Mouse (Mus musculus): Measurements from ENCODE around the gene Egfr. TPM values are rescaled to one million over a fixed set of nuclear protein-coding genes. Genes with fewer than 3 reads are reported as not detected.

Gene Egfr
- total and polyA plus RNA-seq, 3 experiments, result 0.26 TPM; not detected in 2

GRCm38 (mm10) chr11:16776967-16777366 is 25.0 kb downstream of the Egfr start:
- H3K4me1 ChIP-seq (ENCODE audit: control insufficient read depth in 1 of 2, insufficient read depth in 2 of 2), result peaks cover 8 to 12% of the 10 kb centered on the region in 2 experiments
- no peaks in the 10 kb centered on the region for H3K36me3 ChIP-seq (replicated peaks in 1 of 2; ENCODE audit: control insufficient read depth in 1 of 2, insufficient read depth in 1 of 2, low read length in 1 of 2)
- dilution Hi-C loops (cut with MboI; ENCODE audit: extremely low pct_ligation_motif_present, extremely low pct_unique_long_range_greater_than_20kb, low sequenced_read_pairs) (no loop called here), in situ Hi-C loops (cut with MboI; ENCODE audit: low pct_ligation_motif_present, low pct_unique_long_range_greater_than_20kb, low sequenced_read_pairs) (no loop called here)
- TF ChIP-seq MXI1 (IDR thresholded peaks at IDR 0.05; ENCODE audit: low read depth, low read length) (no peak), EP300 (IDR thresholded peaks at IDR 0.05; ENCODE audit: low read length) (no peak), IRF4 (IDR thresholded peaks at IDR 0.05; ENCODE audit: low read depth, low read length) (no peak), ZKSCAN1 (IDR thresholded peaks at IDR 0.05; ENCODE audit: borderline replicate concordance, low read depth, low read length) (no peak), NELFE (IDR thresholded peaks at IDR 0.05; ENCODE audit: low read depth, low read length) (no peak), NRF1 (IDR thresholded peaks at IDR 0.05; ENCODE audit: low read depth, low read length) (no peak), CTCF (conservative IDR thresholded peaks at IDR 0.05 in 1 of 2, IDR thresholded peaks at IDR 0.05 in 1 of 2; ENCODE audit: low read depth in 2 of 2, low read length in 2 of 2) (no peak), JUND (conservative IDR thresholded peaks at IDR 0.05; ENCODE audit: low read depth, low read length) (no peak), ZMIZ1 (IDR thresholded peaks at IDR 0.05; ENCODE audit: low read depth, low read length) (no peak), HCFC1 (IDR thresholded peaks at IDR 0.05; ENCODE audit: low read depth, low read length) (no peak), USF2 (conservative IDR thresholded peaks at IDR 0.05; ENCODE audit: low read depth, low read length) (no peak)
- H3K9me3 ChIP-seq (replicated peaks; ENCODE audit: low read length), result no peaks in the 10 kb centered on the region
- no peak overlapping the region for H3K4me3 ChIP-seq (replicated peaks in 1 of 3; ENCODE audit: low read depth in 2 of 3, low read length in 2 of 3, poor library complexity in 1 of 3)
- no peak overlapping the region for H3K9ac ChIP-seq (ENCODE audit: insufficient read depth, low read depth)
- H3K27ac ChIP-seq (ENCODE audit: insufficient read depth, low read depth), result no peak overlapping the region
- H3K27me3 ChIP-seq (replicated peaks), result no peaks in the 10 kb centered on the region
- DNase-seq (ENCODE audit: extremely low read depth), result no peak
- H3K4me2 ChIP-seq (ENCODE audit: insufficient read depth, low read depth, poor library complexity, severe bottlenecking), result no peak overlapping the region
- H3K79me2 ChIP-seq (replicated peaks; ENCODE audit: control insufficient read depth, extremely low read depth, insufficient read depth, poor library complexity, severe bottlenecking), result no peaks in the 10 kb centered on the region

GRCm38 (mm10) chr11:16781604-16782003 is 29.6 kb downstream of the Egfr start:
- H3K36me3 ChIP-seq (replicated peaks in 1 of 2; ENCODE audit: control insufficient read depth in 1 of 2, insufficient read depth in 1 of 2, low read length in 1 of 2), result no peaks in the 10 kb centered on the region
- no peak overlapping the region for H3K4me3 ChIP-seq (replicated peaks in 1 of 3; ENCODE audit: low read depth in 2 of 3, low read length in 2 of 3, poor library complexity in 1 of 3)
- no peak for DNase-seq (ENCODE audit: extremely low read depth)
- H3K27me3 ChIP-seq (replicated peaks), result no peaks in the 10 kb centered on the region
- peaks cover 0 to 6% of the 10 kb centered on the region in 2 experiments; a peak in 2 of 4 replicates for H3K4me1 ChIP-seq (ENCODE audit: control insufficient read depth in 1 of 2, insufficient read depth in 2 of 2)
- no peak overlapping the region for H3K27ac ChIP-seq (ENCODE audit: insufficient read depth, low read depth)
- no peaks in the 10 kb centered on the region for H3K79me2 ChIP-seq (replicated peaks; ENCODE audit: control insufficient read depth, extremely low read depth, insufficient read depth, poor library complexity, severe bottlenecking)
- TF ChIP-seq UBTF (IDR thresholded peaks at IDR 0.05; ENCODE audit: low read depth, low read length), result no peak
- no peak for TF ChIP-seq ZNF384 (IDR thresholded peaks at IDR 0.05; ENCODE audit: low read depth, low read length)
- in situ Hi-C loops (cut with MboI; ENCODE audit: low pct_ligation_motif_present, low pct_unique_long_range_greater_than_20kb, low sequenced_read_pairs) (no loop called here), dilution Hi-C loops (cut with MboI; ENCODE audit: extremely low pct_ligation_motif_present, extremely low pct_unique_long_range_greater_than_20kb, low sequenced_read_pairs) (no loop called here)
- H3K9me3 ChIP-seq (replicated peaks; ENCODE audit: low read length), result no peaks in the 10 kb centered on the region
- no peak overlapping the region for H3K9ac ChIP-seq (ENCODE audit: insufficient read depth, low read depth)
- no peak overlapping the region for H3K4me2 ChIP-seq (ENCODE audit: insufficient read depth, low read depth, poor library complexity, severe bottlenecking)

DNA sequence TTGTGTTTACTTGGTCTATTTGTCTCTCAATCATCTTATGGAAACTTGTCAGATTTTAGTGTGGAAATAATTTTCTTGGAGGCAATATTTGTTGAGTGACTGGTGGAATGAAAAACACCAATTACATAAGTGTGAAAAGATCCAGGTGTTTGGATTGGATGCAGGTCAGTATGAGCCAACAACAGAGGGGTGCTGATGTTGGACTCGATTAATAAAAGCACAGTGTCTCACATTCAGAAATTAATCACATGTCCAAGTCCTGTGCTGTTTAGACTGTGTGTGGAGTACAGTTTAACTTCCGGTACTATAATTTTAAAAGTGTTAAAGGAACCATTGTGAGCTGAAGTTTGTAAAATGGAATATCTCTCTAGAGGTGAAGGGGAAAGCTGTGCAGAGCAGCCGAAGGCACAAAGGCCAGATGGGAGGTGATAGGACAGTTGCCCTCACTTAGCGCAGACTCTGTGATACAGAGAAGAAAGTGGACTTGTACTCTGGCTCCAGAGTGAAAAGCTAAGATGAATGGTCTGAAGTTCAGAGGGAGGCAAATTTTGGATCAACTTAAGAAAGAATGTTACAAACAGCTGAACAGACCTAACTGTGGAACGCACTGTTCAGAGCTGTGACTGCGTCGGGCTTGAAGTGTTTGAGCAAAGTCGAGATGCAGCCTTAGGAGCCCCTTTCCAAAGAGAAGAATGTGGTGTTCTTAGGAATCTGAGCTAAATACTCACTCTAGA is 32.1 kb downstream of the Egfr start:
- no peak overlapping the region for H3K4me3 ChIP-seq (replicated peaks in 1 of 3; ENCODE audit: low read depth in 2 of 3, low read length in 2 of 3, poor library complexity in 1 of 3)
- dilution Hi-C loops (cut with MboI; ENCODE audit: extremely low pct_ligation_motif_present, extremely low pct_unique_long_range_greater_than_20kb, low sequenced_read_pairs) (no loop called here), in situ Hi-C loops (cut with MboI; ENCODE audit: low pct_ligation_motif_present, low pct_unique_long_range_greater_than_20kb, low sequenced_read_pairs) (no loop called here)
- H3K4me1 ChIP-seq (ENCODE audit: control insufficient read depth in 1 of 2, insufficient read depth in 2 of 2), result peaks cover 0 to 6% of the 10 kb centered on the region in 2 experiments; a peak in 2 of 4 replicates
- TF ChIP-seq ELF1 (IDR thresholded peaks at IDR 0.05; ENCODE audit: low read depth, low read length) (no peak), MAZ (IDR thresholded peaks at IDR 0.05; ENCODE audit: low read depth, low read length) (no peak), ZMIZ1 (IDR thresholded peaks at IDR 0.05; ENCODE audit: low read depth, low read length) (no peak), RAD21 (IDR thresholded peaks at IDR 0.05; ENCODE audit: low read depth, low read length) (no peak), MEF2A (IDR thresholded peaks at IDR 0.05; ENCODE audit: borderline replicate concordance, low read depth, low read length) (no peak), ETS1 (conservative IDR thresholded peaks at IDR 0.05; ENCODE audit: low read depth, low read length) (no peak), BHLHE40 (IDR thresholded peaks at IDR 0.05; ENCODE audit: low read depth, low read length) (no peak), CHD2 (IDR thresholded peaks at IDR 0.05; ENCODE audit: low read length) (no peak), RCOR1 (conservative IDR thresholded peaks at IDR 0.05; ENCODE audit: low read depth, low read length) (no peak), NELFE (IDR thresholded peaks at IDR 0.05; ENCODE audit: low read depth, low read length) (no peak), E2F4 (IDR thresholded peaks at IDR 0.05; ENCODE audit: insufficient replicate concordance, low read depth, low read length) (no peak), JUND (conservative IDR thresholded peaks at IDR 0.05; ENCODE audit: low read depth, low read length) (no peak), ZNF384 (IDR thresholded peaks at IDR 0.05; ENCODE audit: low read depth, low read length) (no peak)
- H3K27me3 ChIP-seq (replicated peaks), result no peaks in the 10 kb centered on the region
- H3K79me2 ChIP-seq (replicated peaks; ENCODE audit: control insufficient read depth, extremely low read depth, insufficient read depth, poor library complexity, severe bottlenecking), result no peaks in the 10 kb centered on the region
- H3K9ac ChIP-seq (ENCODE audit: insufficient read depth, low read depth), result no peak overlapping the region
- no peak overlapping the region for H3K4me2 ChIP-seq (ENCODE audit: insufficient read depth, low read depth, poor library complexity, severe bottlenecking)
- H3K9me3 ChIP-seq (replicated peaks; ENCODE audit: low read length), result no peaks in the 10 kb centered on the region
- DNase-seq (ENCODE audit: extremely low read depth), result no peak
- no peak overlapping the region for H3K27ac ChIP-seq (ENCODE audit: insufficient read depth, low read depth)
- H3K36me3 ChIP-seq (replicated peaks in 1 of 2; ENCODE audit: control insufficient read depth in 1 of 2, insufficient read depth in 1 of 2, low read length in 1 of 2), result no peaks in the 10 kb centered on the region

All from CH12.LX (cell line).